Mouse (Mus musculus): ENCODE data around the gene Poldip3.

DNA sequence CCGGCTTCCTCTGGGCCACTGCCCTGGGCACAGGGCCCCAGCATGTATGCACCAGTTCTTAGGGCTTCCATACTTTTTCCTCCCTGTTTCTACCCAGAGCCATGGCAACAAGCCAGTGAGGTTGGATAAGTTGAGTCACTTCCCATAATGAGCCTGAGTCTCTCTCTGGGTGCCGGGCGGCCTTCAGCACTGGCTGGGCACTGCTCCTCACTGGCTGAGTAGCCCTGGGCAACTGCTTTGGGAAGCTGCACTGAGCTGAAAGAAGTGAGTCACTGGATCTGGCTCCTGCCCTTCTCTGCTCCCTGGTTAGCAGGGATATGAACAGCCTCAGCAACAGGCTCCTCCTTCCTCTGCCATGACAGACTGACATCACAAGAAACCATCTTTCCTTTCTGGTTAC, 17.5 kb upstream of the Poldip3 start:
- TF ChIP-seq POLR2A (IDR thresholded peaks at IDR 0.05; ENCODE audit: borderline replicate concordance, control insufficient read depth, low read depth, low read length) = no peak
- no peak for TF ChIP-seq CTCF (IDR thresholded peaks at IDR 0.05; ENCODE audit: control insufficient read depth, insufficient read depth, low read length)
